Mouse (Mus musculus): ENCODE measurements at regions not wholly inside any gene's neighbourhood (a gene's known extent, or its start where the extent isn't known, plus 50 kb on each side); places are given as distances from the start of the nearest gene placed in this dataset.

- Histone ChIP-seq H3K4me1 (0 out of 2 replicates have a peak, but pooled peaks cover 7% of the 10 kb centered on the region), H3K27ac (no peak overlapping the region), H3K36me3 (ENCODE audit: poor library complexity, severe bottlenecking) (no peaks in the 10 kb centered on the region), H3K27me3 (no peaks in the 10 kb centered on the region), H3K9me3 (replicated peaks) (no peaks in the 10 kb centered on the region), H3K4me3 (no peak overlapping the region; the same call in 1 of the 2 replicates), H3K4me2 (peak overlapping the region; percentile 39), H3K9ac (no peak overlapping the region)
- 25% methylated on average over 12 of the region's 12 CpGs for WGBS
- ATAC-seq, result no peak
These were observed 289.3 kb upstream of the G2e3 start for GRCm38 (mm10) chr12:51058569-51058968.

- H3K9me3 ChIP-seq (replicated peaks), result no peaks in the 10 kb centered on the region
- H3K36me3 ChIP-seq (ENCODE audit: poor library complexity, severe bottlenecking), result no peaks in the 10 kb centered on the region
- no peak overlapping the region for H3K4me3 ChIP-seq
- no peak overlapping the region for H3K4me2 ChIP-seq
- H3K4me1 ChIP-seq, result 0 out of 2 replicates have a peak, but pooled peaks cover 7% of the 10 kb centered on the region
- H3K9ac ChIP-seq, result no peak overlapping the region
- H3K27ac ChIP-seq, result no peak overlapping the region
- H3K27me3 ChIP-seq, result no peaks in the 10 kb centered on the region
- no peak for ATAC-seq
- WGBS, result 70% methylated on average over 10 of the region's 10 CpGs
These were observed 289.8 kb upstream of the G2e3 start for GRCm38 (mm10) chr12:51058104-51058503.

- WGBS, result 65% methylated on average over 7 of the region's 7 CpGs
- no peak overlapping the region for H3K9ac ChIP-seq
- peaks cover 7% of the 10 kb centered on the region for H3K4me1 ChIP-seq
- no peak overlapping the region for H3K4me3 ChIP-seq
- no peaks in the 10 kb centered on the region for H3K36me3 ChIP-seq (ENCODE audit: poor library complexity, severe bottlenecking)
- H3K4me2 ChIP-seq, result no peak overlapping the region
- H3K9me3 ChIP-seq (replicated peaks), result no peaks in the 10 kb centered on the region
- H3K27ac ChIP-seq, result no peak overlapping the region
- no peak for ATAC-seq
- H3K27me3 ChIP-seq, result no peaks in the 10 kb centered on the region
These were observed 300.7 kb upstream of the G2e3 start for GRCm38 (mm10) chr12:51047116-51047515.

GRCm38 (mm10) chr12:51045437-51045836, 302.4 kb upstream of the G2e3 start:
- H3K4me1 ChIP-seq, result peaks cover 7% of the 10 kb centered on the region
- H3K27me3 ChIP-seq, result no peaks in the 10 kb centered on the region
- 40% methylated on average over 9 of the region's 9 CpGs for WGBS
- ATAC-seq, result peak; percentile 89
- no peak overlapping the region for H3K9ac ChIP-seq
- H3K9me3 ChIP-seq (replicated peaks), result no peaks in the 10 kb centered on the region
- no peaks in the 10 kb centered on the region for H3K36me3 ChIP-seq (ENCODE audit: poor library complexity, severe bottlenecking)
- H3K4me3 ChIP-seq, result no peak overlapping the region
- no peak overlapping the region for H3K4me2 ChIP-seq
- no peak overlapping the region for H3K27ac ChIP-seq

- Histone ChIP-seq H3K4me2 (no peak overlapping the region), H3K27ac (no peak overlapping the region), H3K9me3 (replicated peaks) (no peaks in the 10 kb centered on the region), H3K4me1 (peaks cover 7% of the 10 kb centered on the region), H3K36me3 (ENCODE audit: poor library complexity, severe bottlenecking) (no peaks in the 10 kb centered on the region), H3K9ac (no peak overlapping the region), H3K4me3 (no peak overlapping the region), H3K27me3 (no peaks in the 10 kb centered on the region)
- 58% methylated on average over 1 of the region's 1 CpGs for WGBS
- ATAC-seq, result no peak
These were observed 302.8 kb upstream of the G2e3 start for GRCm38 (mm10) chr12:51045020-51045419.

GRCm38 (mm10) chr12:51032193-51032592, 315.7 kb upstream of the G2e3 start:
- H3K4me3 ChIP-seq, result no peak overlapping the region
- no peaks in the 10 kb centered on the region for H3K27me3 ChIP-seq
- WGBS, result 29% methylated on average over 2 of the region's 2 CpGs
- 0 out of 2 replicates have a peak, but pooled peaks have one; percentile 4 for ATAC-seq
- no peak overlapping the region for H3K4me2 ChIP-seq
- H3K36me3 ChIP-seq (ENCODE audit: poor library complexity, severe bottlenecking), result no peaks in the 10 kb centered on the region
- H3K9me3 ChIP-seq (replicated peaks), result no peaks in the 10 kb centered on the region
- H3K27ac ChIP-seq, result no peak overlapping the region
- peaks cover 12% of the 10 kb centered on the region for H3K4me1 ChIP-seq
- no peak overlapping the region for H3K9ac ChIP-seq

- H3K9me3 ChIP-seq (replicated peaks), result no peaks in the 10 kb centered on the region
- H3K9ac ChIP-seq, result no peak overlapping the region
- peak; percentile 68 for ATAC-seq
- peaks cover 12% of the 10 kb centered on the region for H3K4me1 ChIP-seq
- no peaks in the 10 kb centered on the region for H3K27me3 ChIP-seq
- H3K36me3 ChIP-seq (ENCODE audit: poor library complexity, severe bottlenecking), result no peaks in the 10 kb centered on the region
- H3K27ac ChIP-seq, result peak overlapping the region; percentile 54
- peak overlapping the region; percentile 36 for H3K4me2 ChIP-seq
- no peak overlapping the region for H3K4me3 ChIP-seq
- WGBS, result 19% methylated on average over 10 of the region's 10 CpGs
These were observed 319.2 kb upstream of the G2e3 start for GRCm38 (mm10) chr12:51028601-51029174.

GRCm38 (mm10) chr12:51026046-51026445, 321.8 kb upstream of the G2e3 start:
- Histone ChIP-seq H3K27me3 (no peaks in the 10 kb centered on the region), H3K27ac (no peak overlapping the region), H3K36me3 (ENCODE audit: poor library complexity, severe bottlenecking) (no peaks in the 10 kb centered on the region), H3K9ac (no peak overlapping the region), H3K4me1 (peaks cover 12% of the 10 kb centered on the region), H3K4me2 (no peak overlapping the region), H3K4me3 (no peak overlapping the region), H3K9me3 (replicated peaks) (no peaks in the 10 kb centered on the region)
- no peak for ATAC-seq
- 90% methylated on average over 5 of the region's 5 CpGs for WGBS

GRCm38 (mm10) chr12:51025531-51025930, 322.3 kb upstream of the G2e3 start:
- no peak overlapping the region for H3K4me3 ChIP-seq
- H3K4me2 ChIP-seq, result no peak overlapping the region
- H3K27me3 ChIP-seq, result no peaks in the 10 kb centered on the region
- peaks cover 12% of the 10 kb centered on the region for H3K4me1 ChIP-seq
- 83% methylated on average over 3 of the region's 3 CpGs for WGBS
- no peaks in the 10 kb centered on the region for H3K36me3 ChIP-seq (ENCODE audit: poor library complexity, severe bottlenecking)
- H3K9ac ChIP-seq, result no peak overlapping the region
- ATAC-seq, result no peak
- H3K9me3 ChIP-seq (replicated peaks), result no peaks in the 10 kb centered on the region
- H3K27ac ChIP-seq, result no peak overlapping the region

- Histone ChIP-seq H3K36me3 (ENCODE audit: poor library complexity, severe bottlenecking) (no peaks in the 10 kb centered on the region), H3K4me1 (peaks cover 11% of the 10 kb centered on the region), H3K27ac (no peak overlapping the region), H3K9me3 (replicated peaks) (no peaks in the 10 kb centered on the region), H3K4me2 (no peak overlapping the region), H3K9ac (no peak overlapping the region), H3K27me3 (no peaks in the 10 kb centered on the region), H3K4me3 (no peak overlapping the region)
- 93% methylated on average over 3 of the region's 3 CpGs for WGBS
- ATAC-seq, result peak; percentile 52
These were observed 323.7 kb upstream of the G2e3 start for GRCm38 (mm10) chr12:51024057-51024743.

- ATAC-seq, result peak; percentile 51; the same call in 1 of the 2 replicates
These were observed 329.7 kb upstream of the G2e3 start for GRCm38 (mm10) chr12:51018185-51018584.

GRCm38 (mm10) chr12:51016081-51016480, 331.8 kb upstream of the G2e3 start:
- no peak overlapping the region for H3K9ac ChIP-seq
- H3K36me3 ChIP-seq (ENCODE audit: poor library complexity, severe bottlenecking), result no peaks in the 10 kb centered on the region
- ATAC-seq, result no peak
- H3K4me1 ChIP-seq, result no peaks in the 10 kb centered on the region
- no peak overlapping the region for H3K4me3 ChIP-seq
- no peaks in the 10 kb centered on the region for H3K9me3 ChIP-seq (replicated peaks)
- no peaks in the 10 kb centered on the region for H3K27me3 ChIP-seq
- WGBS, result 92% methylated on average over 6 of the region's 6 CpGs
- no peak overlapping the region for H3K4me2 ChIP-seq
- H3K27ac ChIP-seq, result no peak overlapping the region

More at GRCm38 (mm10) chr12:51018185-51018584, 329.7 kb upstream of the G2e3 start:
- H3K27me3 ChIP-seq, result no peaks in the 10 kb centered on the region
- H3K9ac ChIP-seq, result no peak overlapping the region
- H3K27ac ChIP-seq, result no peak overlapping the region
- WGBS, result 81% methylated on average over 5 of the region's 5 CpGs
- no peak overlapping the region for H3K4me3 ChIP-seq
- H3K4me1 ChIP-seq, result no peaks in the 10 kb centered on the region
- no peak overlapping the region for H3K4me2 ChIP-seq
- no peaks in the 10 kb centered on the region for H3K36me3 ChIP-seq (ENCODE audit: poor library complexity, severe bottlenecking)
- H3K9me3 ChIP-seq (replicated peaks), result no peaks in the 10 kb centered on the region
